Mouse (Mus musculus): ENCODE results near the gene Npffr2. TPM values are rescaled to one million over a fixed set of nuclear protein-coding genes. Genes with fewer than 3 reads are reported as not detected.

The Npffr2 gene
- polyA plus RNA-seq (2012; rRNA removed) = 0.06 TPM in 1 of 2 replicates, not detected in the other

GRCm38 (mm10) chr5:89526878-89527578 is at the start of gene Npffr2:
TSS of gene Npffr2 (plus strand) at chr5:89527429.

Other genes starting within 250 kb of the Npffr2 start
- gene Gc, start 69.5 kb upstream of the Npffr2 start, polyA plus RNA-seq (2012; rRNA removed) = 1.1 and 2.1 TPM in 2 replicates

Measured in central nervous system, embryonic 11.5 days (tissue).